Mouse (Mus musculus): Measurements from ENCODE around the gene Trim47.

The Trim47 gene

GRCm38 (mm10) chr11:116110131-116110530 is 16.9 kb downstream of the Trim47 start:
- in situ Hi-C loops (cut with MboI; ENCODE audit: unreplicated experiment in 2 of 2): no loop called here

- in situ Hi-C loops (cut with MboI; ENCODE audit: unreplicated experiment in 2 of 2): no loop called here
Observed at GRCm38 (mm10) chr11:116109441-116110081, 17.4 kb downstream of the Trim47 start.

GRCm38 (mm10) chr11:116108464-116109137 is 18.4 kb downstream of the Trim47 start:
- in situ Hi-C loops (cut with MboI; ENCODE audit: unreplicated experiment in 2 of 2): no loop called here

- in situ Hi-C loops (cut with MboI; ENCODE audit: unreplicated experiment in 2 of 2): no loop called here
Observed at GRCm38 (mm10) chr11:116107777-116108285, 19.2 kb downstream of the Trim47 start.

GRCm38 (mm10) chr11:116106963-116107776 is 19.8 kb downstream of the Trim47 start:
- in situ Hi-C loops (cut with MboI; ENCODE audit: unreplicated experiment in 2 of 2): no loop called here

- in situ Hi-C loops (cut with MboI; ENCODE audit: unreplicated experiment in 2 of 2): no loop called here
Observed at GRCm38 (mm10) chr11:116106154-116106962, 20.7 kb downstream of the Trim47 start.

GRCm38 (mm10) chr11:116105065-116105464 is 21.9 kb downstream of the Trim47 start:
- in situ Hi-C loops (cut with MboI; ENCODE audit: unreplicated experiment in 2 of 2): no loop called here

GRCm38 (mm10) chr11:116104006-116104646 is 22.9 kb downstream of the Trim47 start:
- in situ Hi-C loops (cut with MboI; ENCODE audit: unreplicated experiment in 2 of 2): no loop called here

- in situ Hi-C loops (cut with MboI; ENCODE audit: unreplicated experiment in 2 of 2): no loop called here
Observed at GRCm38 (mm10) chr11:116103572-116103971, 23.4 kb downstream of the Trim47 start.

- in situ Hi-C loops (cut with MboI; ENCODE audit: unreplicated experiment in 2 of 2): no loop called here
Observed at GRCm38 (mm10) chr11:116102472-116102871, 24.5 kb downstream of the Trim47 start.

GRCm38 (mm10) chr11:116101931-116102381 is 25.1 kb downstream of the Trim47 start:
- in situ Hi-C loops (cut with MboI; ENCODE audit: unreplicated experiment in 2 of 2): no loop called here

- in situ Hi-C loops (cut with MboI; ENCODE audit: unreplicated experiment in 2 of 2): no loop called here
Observed at GRCm38 (mm10) chr11:116100839-116101238, 26.2 kb downstream of the Trim47 start.

- in situ Hi-C loops (cut with MboI; ENCODE audit: unreplicated experiment in 2 of 2): no loop called here
Observed at GRCm38 (mm10) chr11:116100385-116100784, 26.6 kb downstream of the Trim47 start.

GRCm38 (mm10) chr11:116099462-116099861 is 27.5 kb downstream of the Trim47 start:
- in situ Hi-C loops (cut with MboI; ENCODE audit: unreplicated experiment in 2 of 2): no loop called here

- in situ Hi-C loops (cut with MboI; ENCODE audit: unreplicated experiment in 2 of 2): no loop called here
Observed at GRCm38 (mm10) chr11:116098711-116099460, 28.1 kb downstream of the Trim47 start.

GRCm38 (mm10) chr11:116096213-116097108 is 30.5 kb downstream of the Trim47 start:
- in situ Hi-C loops (cut with MboI; ENCODE audit: unreplicated experiment in 2 of 2): no loop called here

GRCm38 (mm10) chr11:116095573-116095972 is 31.4 kb downstream of the Trim47 start:
- in situ Hi-C loops (cut with MboI; ENCODE audit: unreplicated experiment in 2 of 2): no loop called here
